In genomic region chr9:15096161-15096560, GRCm38 (mm10) we compare ENCODE assay signal across 23 mouse cellular contexts. TPM values are rescaled to one million over a fixed set of nuclear protein-coding genes. Genes with fewer than 3 reads are reported as not detected.
"Had no signal": no experiment of that assay in that cellular context is flagged by ENCODE, and none has a peak within 500 bp of the region (broad histone marks: within the 10 kb centered on the region; RNA-seq: fewer than 3 reads in every experiment).

No protein-coding gene starts in this region.

- H3K27ac ChIP-seq: layer of hippocampus, adult 2 months; liver, embryonic 14.5 days; macrophage; midbrain, embryonic 12.5 days; midbrain, embryonic 15.5 days; neural tube, embryonic 13.5 days; stomach, embryonic 15.5 days had no signal

- H3K27me3 ChIP-seq: midbrain, embryonic 12.5 days; midbrain, embryonic 15.5 days; neural tube, embryonic 13.5 days; stomach, embryonic 15.5 days had no signal

- H3K4me3 ChIP-seq: layer of hippocampus, adult 2 months; midbrain, embryonic 12.5 days; midbrain, embryonic 15.5 days; neural tube, embryonic 13.5 days; stomach, embryonic 15.5 days had no signal

- DNase-seq: kidney, adult 18-20 months; kidney, adult 9 months; kidney, postnatal 14 days; kidney, postnatal 4 days; layer of hippocampus, adult 9-11 months; liver, postnatal 0 days; lung, embryonic 14.5 days; retina, postnatal 1 day; right cerebral cortex, postnatal 4 days; thymus, adult 2 months; thymus, postnatal 14 days had no signal

- H3K9ac ChIP-seq: liver, embryonic 14.5 days; liver, postnatal 0 days; lung, embryonic 14.5 days; midbrain, embryonic 12.5 days; midbrain, embryonic 15.5 days; neural tube, embryonic 13.5 days; stomach, embryonic 15.5 days had no signal

- H3K4me1 ChIP-seq: midbrain, embryonic 12.5 days; midbrain, embryonic 15.5 days; neural tube, embryonic 13.5 days; stomach, embryonic 15.5 days had no signal

- H3K36me3 ChIP-seq: midbrain, embryonic 12.5 days; midbrain, embryonic 15.5 days; neural tube, embryonic 13.5 days; stomach, embryonic 15.5 days had no signal

- H3K9me3 ChIP-seq: midbrain, embryonic 12.5 days; midbrain, embryonic 15.5 days; neural tube, embryonic 13.5 days; stomach, embryonic 15.5 days had no signal

- H3K4me2 ChIP-seq: lung, embryonic 14.5 days; midbrain, embryonic 12.5 days; midbrain, embryonic 15.5 days; neural tube, embryonic 13.5 days; stomach, embryonic 15.5 days had no signal

- ATAC-seq: liver, postnatal 0 days; lung, postnatal 0 days; midbrain, embryonic 15.5 days had no signal

RNA-seq across cellular contexts. Expression of gene Hephl1, which starts 15.7 kb away (rescaled TPM):
- polyA plus RNA-seq: intestine, embryonic 14.5 days; kidney, embryonic 16.5 days; limb, embryonic 11.5 days; liver, adult 2 months; liver, postnatal 0 days; lung, embryonic 14.5 days; lung, postnatal 0 days; macrophage; midbrain, embryonic 12.5 days; midbrain, embryonic 15.5 days; neural tube, embryonic 13.5 days; stomach, embryonic 15.5 days had no signal
